Mouse (Mus musculus) lung, adult 2 months (tissue): Measurements from ENCODE around the gene Tarbp1. TPM values are rescaled to one million over a fixed set of nuclear protein-coding genes. Genes with fewer than 3 reads are reported as not detected.

Source experiments
- DNase-seq: peaks from one replicate; pipeline ENCODE4 v3.0.0; 2022
- H3K4me1 ChIP-seq: fragments of 200-500 bp; 2 replicates; pipeline ENCODE4 v1.6.1; 2011; ENCODE audit warnings: low read length; ENCODE audit not compliant: control insufficient read depth, insufficient read depth
- H3K4me3 ChIP-seq: fragments of 200-500 bp; replicated peaks from 2 replicates; pipeline ENCODE3; 2011; ENCODE audit warnings: low read depth, mild to moderate bottlenecking, control low read depth, low read length; ENCODE audit errors: extremely low read depth
- CTCF ChIP-seq: fragments of 200-500 bp; IDR thresholded peaks from 2 replicates; pipeline ENCODE4 v1.5.1; 2011; ENCODE audit warnings: mild to moderate bottlenecking, low read length, control low read depth; ENCODE audit not compliant: insufficient read depth
- POLR2A ChIP-seq: fragments of 200-500 bp; IDR thresholded peaks from 2 replicates; pipeline ENCODE4 v1.6.1; 2011; ENCODE audit warnings: low read depth, mild to moderate bottlenecking, control low read depth, low read length, borderline replicate concordance; ENCODE audit errors: extremely low read depth
- WGBS: fragments of 180-500 bp; shearing (Covaris S2); methylation state at CpG from one replicate; pipeline ENCODE4 v1.1.7; 2018; 5-methylcytosine and 5-hydroxymethylcytosine counted together
- polyA plus RNA-seq: library from polyadenylated mRNA; depleted of rRNA; stranded (reverse); fragments of >200 nt; gene quantifications from 2 replicates; pipeline ENCODE4 v1.2.3, GENCODE M21; 2012; rRNA removed

The Tarbp1 gene
- polyA plus RNA-seq: 4.4 TPM in 2 replicates

- WGBS: under 1% methylated on average over 123 of the region's 124 CpGs
Observed at GRCm38 (mm10) chr8:126474299-126475187, at the start of gene Tarbp1. TSS of gene Tarbp1 (minus strand) at chr8:126475065.

DNA sequence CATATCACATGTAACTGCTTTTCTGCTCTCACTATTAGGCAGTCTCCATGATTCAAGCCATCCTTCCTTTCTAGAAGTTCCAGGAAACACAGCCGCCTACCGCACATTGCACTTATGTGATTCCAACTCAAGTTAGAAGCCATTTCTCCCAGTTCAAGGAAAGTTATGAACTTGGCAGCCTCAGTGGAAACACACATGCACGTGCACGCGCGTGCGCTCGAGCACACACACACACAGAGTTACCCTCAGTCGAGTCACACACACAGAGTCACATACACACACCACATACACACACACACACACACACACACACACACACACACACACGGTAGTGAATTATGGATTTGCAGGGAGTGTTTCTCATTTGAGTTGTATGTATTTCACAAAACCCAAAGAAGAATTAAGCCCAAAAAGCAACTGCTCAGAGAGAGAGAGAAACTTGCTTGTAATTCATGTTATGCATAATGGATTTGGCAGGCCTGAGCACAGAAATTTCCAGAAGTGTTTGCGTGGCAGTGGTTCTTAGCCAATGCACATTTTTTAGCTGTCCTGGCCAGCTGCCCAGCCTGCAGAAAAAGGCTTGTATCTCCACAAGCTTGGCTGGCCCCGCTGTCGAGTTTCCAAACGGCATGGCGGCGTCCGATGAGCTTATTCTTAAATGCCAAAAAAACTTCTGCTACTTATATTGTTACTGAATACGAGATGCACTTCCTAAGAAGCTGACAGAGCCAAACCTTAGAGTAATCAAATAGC is 49.5 kb upstream of the Tarbp1 start:
- H3K4me1 ChIP-seq: peaks cover 37% of the 10 kb centered on the region
- TF ChIP-seq CTCF (no peak), POLR2A (no peak)
- 33% methylated on average over 18 of the region's 18 CpGs for WGBS
- DNase-seq: peak; percentile 76
- no peak overlapping the region for H3K4me3 ChIP-seq

More at GRCm38 (mm10) chr8:126474299-126475187, at the start of gene Tarbp1:
- peak; percentile 92 for DNase-seq
- H3K4me1 ChIP-seq: peaks cover 4% of the 10 kb centered on the region
- peak within 1 kb of the TSS; percentile 70 for H3K4me3 ChIP-seq
- TF ChIP-seq POLR2A: peak; percentile 73; the same call in 1 of the 2 replicates
- no peak for TF ChIP-seq CTCF

GRCm38 (mm10) chr8:126523060-126523574 is 48.3 kb upstream of the Tarbp1 start:
- WGBS: 69% methylated on average over 11 of the region's 11 CpGs
- DNase-seq: peak; percentile 57
- Histone ChIP-seq H3K4me3 (no peak overlapping the region), H3K4me1 (peaks cover 37% of the 10 kb centered on the region)
- TF ChIP-seq CTCF (no peak), POLR2A (no peak)

DNA sequence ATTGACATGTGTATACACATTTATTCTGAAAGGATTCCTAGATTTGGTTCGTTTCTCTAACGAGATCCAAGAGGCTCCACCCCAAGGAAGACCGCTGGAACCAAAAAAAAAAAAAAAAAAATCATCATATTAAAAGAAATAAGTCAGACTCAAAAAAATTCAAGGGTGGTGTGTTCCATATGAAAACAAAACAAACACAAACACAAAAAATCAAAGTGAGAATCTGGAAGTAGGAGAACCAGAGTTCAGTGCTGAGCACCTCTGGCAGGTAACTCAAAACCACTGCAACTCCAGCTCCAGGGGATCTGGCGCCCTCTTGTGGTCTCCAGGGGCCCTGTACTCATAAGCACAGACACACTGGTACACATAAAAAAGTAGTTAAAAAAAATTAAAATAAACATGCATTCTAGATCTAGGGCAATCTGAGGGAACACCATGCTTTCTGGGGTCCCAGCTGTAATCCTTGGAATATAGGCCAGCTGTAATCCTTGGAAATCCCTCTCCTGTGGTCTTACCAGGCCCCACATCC is 44.6 kb upstream of the Tarbp1 start:
- H3K4me3 ChIP-seq: no peak overlapping the region
- TF ChIP-seq POLR2A (no peak), CTCF (0 out of 2 replicates have a peak, but pooled peaks have one; percentile 3)
- H3K4me1 ChIP-seq: peaks cover 20% of the 10 kb centered on the region
- WGBS: 95% methylated on average over 4 of the region's 4 CpGs
- no peak for DNase-seq

DNA sequence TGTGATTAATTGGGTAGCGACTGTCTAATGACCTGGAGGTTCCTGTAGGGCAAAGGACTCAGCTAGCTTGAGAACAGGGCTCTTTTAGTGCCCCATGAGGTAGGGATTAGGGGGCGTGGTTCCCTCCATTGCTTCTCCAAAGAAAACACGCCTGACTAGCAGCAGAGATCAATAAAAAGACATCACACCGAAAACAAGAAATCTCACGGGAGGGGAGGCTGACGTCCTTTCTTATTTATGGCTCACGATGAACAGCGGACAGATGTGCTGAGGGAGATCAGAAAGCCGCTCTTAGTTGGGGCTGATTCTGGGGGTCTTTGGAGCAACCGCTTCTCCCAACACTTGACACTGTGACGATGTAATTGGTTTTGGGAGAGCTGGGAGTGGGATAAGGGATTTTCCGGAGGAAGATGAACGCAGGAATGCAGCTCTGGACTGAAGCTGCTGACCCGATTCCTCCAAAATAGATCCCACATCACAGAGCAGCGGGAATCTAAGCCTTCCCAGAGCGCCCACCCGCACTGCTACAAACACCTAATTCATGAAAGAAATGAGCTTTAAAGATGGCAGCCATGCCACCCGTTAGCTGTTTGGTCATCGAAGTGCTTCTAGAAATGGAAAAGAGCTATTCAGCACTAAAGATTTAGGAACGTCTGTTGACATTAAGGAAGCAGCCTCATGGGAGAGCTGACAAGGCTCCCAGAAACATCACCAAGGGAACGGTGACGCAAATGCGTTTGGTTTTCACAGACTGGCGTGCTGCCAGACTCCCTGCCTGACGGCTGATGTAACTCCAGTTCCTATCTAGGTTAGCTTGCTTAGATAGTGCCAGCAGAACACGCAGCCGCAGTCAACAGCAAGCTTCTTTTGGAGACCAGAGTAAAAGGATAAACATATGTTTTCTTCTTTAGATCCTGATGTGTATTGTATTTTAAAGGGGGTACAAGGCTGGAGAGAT is 42.0 kb upstream of the Tarbp1 start:
- TF ChIP-seq CTCF (no peak), POLR2A (no peak)
- 15% methylated on average over 27 of the region's 27 CpGs for WGBS
- H3K4me3 ChIP-seq: peak overlapping the region; percentile 7
- DNase-seq: peak; percentile 94
- peaks cover 12% of the 10 kb centered on the region; the same call in 1 of the 2 replicates for H3K4me1 ChIP-seq

GRCm38 (mm10) chr8:126514011-126514964 is 39.4 kb upstream of the Tarbp1 start:
- DNase-seq: peak; percentile 54
- WGBS: 45% methylated on average over 10 of the region's 10 CpGs
- H3K4me3 ChIP-seq: no peak overlapping the region
- TF ChIP-seq CTCF: no peak
- TF ChIP-seq POLR2A: no peak
- peaks cover 10% of the 10 kb centered on the region; the same call in 1 of the 2 replicates for H3K4me1 ChIP-seq

- no peak for DNase-seq
- 76% methylated on average over 3 of the region's 3 CpGs for WGBS
- TF ChIP-seq CTCF (no peak), POLR2A (no peak)
- Histone ChIP-seq H3K4me3 (no peak overlapping the region), H3K4me1 (peaks cover 7% of the 10 kb centered on the region; the same call in 1 of the 2 replicates)
Observed at GRCm38 (mm10) chr8:126510866-126511265, 36.0 kb upstream of the Tarbp1 start.

DNA sequence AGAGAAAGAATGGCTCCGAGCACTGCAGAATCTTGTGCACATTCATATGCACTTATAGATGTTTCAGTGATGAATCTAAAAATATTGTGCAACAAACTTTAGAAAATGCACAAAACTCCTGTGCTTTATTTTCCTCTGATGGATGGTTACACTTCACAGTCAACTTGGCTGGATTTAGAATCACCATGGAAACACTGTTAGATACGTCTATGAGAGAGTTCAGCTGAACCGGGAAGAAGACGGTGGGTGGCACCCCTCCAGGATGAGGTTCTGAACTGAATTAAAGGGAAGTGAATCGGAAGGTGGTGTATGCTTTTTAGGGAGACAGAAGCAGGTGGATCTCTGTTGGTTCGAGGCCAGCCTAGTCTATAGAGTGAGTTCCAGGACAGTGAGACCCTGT is 34.8 kb upstream of the Tarbp1 start:
- 64% methylated on average over 6 of the region's 6 CpGs for WGBS
- peaks cover 7% of the 10 kb centered on the region; the same call in 1 of the 2 replicates for H3K4me1 ChIP-seq
- TF ChIP-seq POLR2A (no peak), CTCF (no peak)
- DNase-seq: no peak
- no peak overlapping the region for H3K4me3 ChIP-seq
